Mouse (Mus musculus) splenic B cell, adult 2 months (primary cell): ENCODE measurements around the gene Abtb1.

Experiments used
- DNase-seq: peaks from one replicate; pipeline ENCODE4 v3.0.0-alpha.2; 2011; ENCODE audit warnings: low read depth, low spot score
- H3K27me3 ChIP-seq: 2 replicates; pipeline ENCODE4 v1.6.1; 2012; ENCODE audit warnings: mild to moderate bottlenecking, low read length, moderate library complexity, mixed read lengths; ENCODE audit not compliant: control insufficient read depth, poor library complexity, insufficient read depth, severe bottlenecking
- H3K36me3 ChIP-seq: 2 replicates; pipeline ENCODE4 v1.6.1; 2012; ENCODE audit warnings: mild to moderate bottlenecking, low read length, moderate library complexity, mixed read lengths; ENCODE audit not compliant: control insufficient read depth, poor library complexity, insufficient read depth, severe bottlenecking

Gene Abtb1

DNA sequence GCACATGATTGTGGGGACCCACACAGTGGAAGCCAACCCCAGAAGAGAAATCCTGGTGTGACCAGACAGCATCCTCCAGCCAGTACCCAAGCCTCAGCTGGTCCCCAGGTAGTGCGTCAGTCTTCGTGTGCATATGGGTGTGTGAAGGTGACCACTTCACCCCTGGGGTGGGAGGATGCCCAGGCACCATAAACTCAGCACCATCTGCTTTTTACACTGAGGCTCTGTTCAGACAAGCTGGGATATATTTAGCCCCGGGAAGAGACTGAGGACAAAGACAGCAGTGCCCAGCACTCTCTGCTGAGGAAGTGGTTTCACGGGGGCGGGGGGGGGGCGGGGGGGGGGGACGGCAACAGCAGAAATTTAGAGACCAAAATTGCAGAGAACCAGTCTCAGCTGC lies 30.4 kb downstream of the Abtb1 start:
- Histone ChIP-seq H3K27me3 (no peaks in the 10 kb centered on the region), H3K36me3 (no peaks in the 10 kb centered on the region)
- DNase-seq, result peak; percentile 29

DNA sequence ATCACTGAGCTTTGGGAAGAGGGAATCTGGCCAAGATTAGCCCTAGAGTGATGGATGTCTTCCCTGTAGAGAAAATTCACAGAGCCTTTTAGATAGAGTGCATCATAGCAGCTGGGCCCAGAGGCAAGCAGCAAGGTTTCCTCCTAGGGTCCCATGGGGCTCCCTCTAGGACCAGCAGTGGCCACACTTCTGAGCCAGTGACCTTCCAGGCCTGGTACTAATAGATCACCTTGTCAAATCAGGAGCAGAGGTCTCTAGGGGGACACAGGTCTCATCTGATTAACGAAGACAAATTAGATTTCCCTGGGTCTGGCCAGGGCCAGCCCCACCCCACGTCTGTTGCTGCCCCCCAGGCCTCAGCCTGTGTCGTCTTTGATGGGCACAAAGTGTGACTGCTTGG lies 31.5 kb downstream of the Abtb1 start:
- no peak for DNase-seq

DNA sequence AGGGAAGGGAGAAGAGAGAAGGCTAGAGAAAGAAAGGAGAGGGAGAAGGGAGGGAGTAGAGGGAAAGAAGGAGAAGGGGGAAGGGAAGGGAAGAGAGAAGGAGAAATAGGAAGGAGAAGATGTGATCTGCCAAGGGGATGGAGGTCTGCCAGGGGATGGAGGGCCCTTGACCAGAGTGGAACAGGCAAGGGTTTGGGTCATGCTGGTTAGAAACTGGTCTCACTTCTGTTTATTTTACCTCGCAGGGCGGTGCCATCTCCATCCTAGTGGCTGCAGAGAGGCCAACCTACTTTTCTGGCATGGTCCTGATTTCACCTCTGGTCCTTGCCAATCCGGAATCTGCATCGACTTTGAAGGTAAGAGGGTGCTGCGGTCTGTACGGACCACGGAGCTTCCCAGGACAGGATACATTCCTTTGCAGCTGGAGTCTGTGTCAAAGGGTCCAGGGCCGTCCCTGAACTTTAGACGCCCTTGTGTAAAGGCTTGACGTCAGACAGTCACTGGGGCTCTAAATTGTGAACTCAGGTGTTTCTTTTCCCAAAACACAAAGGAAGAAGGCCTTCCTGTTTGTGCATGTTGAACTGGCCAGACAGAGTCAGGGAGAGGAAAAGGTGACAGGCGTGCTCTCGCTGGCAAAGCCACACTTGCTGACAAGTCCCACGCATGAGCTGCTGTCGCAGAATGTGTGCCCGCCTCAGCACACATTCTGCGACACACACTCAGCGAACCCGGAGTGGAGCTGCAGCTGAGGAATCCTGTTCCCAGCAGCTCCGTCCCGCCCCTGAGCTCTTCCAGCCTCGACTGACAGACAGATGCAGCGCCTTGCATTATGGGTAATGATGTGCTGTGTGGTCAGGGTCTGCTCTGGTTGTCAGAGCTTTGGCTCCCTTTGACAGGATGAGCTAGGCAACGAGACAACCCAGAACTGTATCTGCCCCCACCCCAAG lies 32.4 kb downstream of the Abtb1 start:
- no peaks in the 10 kb centered on the region for H3K36me3 ChIP-seq
- no peak for DNase-seq

More for the DNA sequence above, 31.5 kb downstream of the Abtb1 start:
- Histone ChIP-seq H3K27me3 (no peaks in the 10 kb centered on the region), H3K36me3 (no peaks in the 10 kb centered on the region)

DNA sequence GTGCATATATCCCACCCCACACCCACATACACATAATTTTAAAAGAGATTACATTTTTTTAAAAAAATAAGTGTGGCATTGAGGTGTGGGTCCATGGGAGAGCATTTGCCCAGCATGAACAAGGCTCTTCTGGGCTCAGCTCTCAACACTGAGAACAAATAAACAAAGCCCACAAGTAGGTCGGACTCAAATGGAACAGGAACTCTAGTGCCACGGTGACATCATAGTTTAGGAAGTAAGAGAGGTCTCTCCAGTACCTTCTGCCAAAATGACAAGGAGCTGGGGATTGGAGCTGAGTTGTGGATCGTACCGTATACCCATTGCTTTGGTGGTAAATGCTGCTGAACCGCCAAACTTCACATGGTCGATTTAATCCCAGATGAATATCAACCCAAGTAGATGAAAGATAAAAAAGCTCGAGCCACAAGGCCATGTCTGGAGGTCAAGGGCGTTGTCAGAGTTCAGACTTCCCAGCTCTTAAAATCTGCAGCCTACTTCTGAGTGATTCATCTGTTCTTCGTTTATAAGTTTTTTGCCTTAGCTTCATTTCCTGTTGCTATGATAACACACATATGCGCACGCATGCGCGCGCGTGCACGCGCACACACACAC lies 36.7 kb downstream of the Abtb1 start:
- Histone ChIP-seq H3K36me3 (no peaks in the 10 kb centered on the region), H3K27me3 (no peaks in the 10 kb centered on the region)
- no peak for DNase-seq

More for the DNA sequence above, 32.4 kb downstream of the Abtb1 start:
- H3K27me3 ChIP-seq, result no peaks in the 10 kb centered on the region

DNA sequence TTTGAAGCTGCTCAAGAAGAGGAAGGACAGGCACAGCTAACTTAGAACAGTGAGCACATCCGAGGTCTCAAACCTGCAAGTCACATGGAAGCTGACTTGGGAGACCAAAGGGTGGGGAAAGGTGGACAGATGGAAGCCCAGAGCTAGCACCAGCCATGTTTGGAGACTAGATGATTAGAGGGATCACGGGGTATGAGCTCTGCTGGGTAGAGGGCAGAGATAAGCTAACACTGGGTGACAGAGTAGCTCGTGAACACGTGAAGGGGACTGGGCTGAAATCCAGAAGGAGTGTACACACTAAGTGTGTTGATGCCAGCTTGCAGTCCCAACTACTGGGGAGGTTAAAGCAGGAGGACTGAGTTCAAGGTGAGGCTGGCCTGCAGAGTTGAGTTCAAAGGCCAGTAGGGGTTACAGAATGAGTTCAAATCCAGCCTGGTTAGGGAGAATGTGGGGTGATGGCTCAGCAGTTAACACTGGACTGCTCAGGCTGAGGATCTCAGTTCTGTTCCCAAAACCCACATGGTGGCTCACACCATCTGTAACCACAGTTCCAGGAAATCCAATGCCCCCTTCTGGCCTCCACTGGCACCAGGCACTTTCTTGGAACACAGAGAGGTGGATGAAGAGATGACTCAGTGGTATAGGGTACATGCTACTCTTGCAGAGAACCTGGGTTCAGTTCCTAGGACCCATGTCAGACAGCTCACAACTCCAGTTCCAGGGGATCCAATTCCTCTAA lies 37.7 kb downstream of the Abtb1 start:
- no peak for DNase-seq
- Histone ChIP-seq H3K27me3 (no peaks in the 10 kb centered on the region), H3K36me3 (no peaks in the 10 kb centered on the region)

DNA sequence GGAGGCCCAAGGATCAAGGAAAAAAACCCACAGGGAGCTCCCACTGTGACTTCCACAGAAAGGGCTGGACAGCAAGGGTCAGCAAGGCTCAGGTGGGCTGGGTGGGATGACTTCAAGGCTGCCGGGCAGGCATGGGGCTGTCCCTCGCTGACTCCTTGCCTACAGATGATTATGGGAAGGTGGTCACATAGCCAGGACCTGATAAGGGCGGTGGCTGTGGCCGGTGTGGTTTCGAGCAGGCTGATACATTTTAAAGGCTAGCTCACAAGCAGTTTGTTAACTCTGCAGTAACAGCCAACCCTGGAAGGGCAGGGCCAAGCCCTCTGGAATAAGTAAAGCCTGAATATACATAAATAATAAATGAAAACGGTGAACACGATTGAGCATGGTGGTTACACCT lies 38.7 kb downstream of the Abtb1 start:
- no peaks in the 10 kb centered on the region for H3K27me3 ChIP-seq
- DNase-seq, result no peak
- H3K36me3 ChIP-seq, result no peaks in the 10 kb centered on the region

DNA sequence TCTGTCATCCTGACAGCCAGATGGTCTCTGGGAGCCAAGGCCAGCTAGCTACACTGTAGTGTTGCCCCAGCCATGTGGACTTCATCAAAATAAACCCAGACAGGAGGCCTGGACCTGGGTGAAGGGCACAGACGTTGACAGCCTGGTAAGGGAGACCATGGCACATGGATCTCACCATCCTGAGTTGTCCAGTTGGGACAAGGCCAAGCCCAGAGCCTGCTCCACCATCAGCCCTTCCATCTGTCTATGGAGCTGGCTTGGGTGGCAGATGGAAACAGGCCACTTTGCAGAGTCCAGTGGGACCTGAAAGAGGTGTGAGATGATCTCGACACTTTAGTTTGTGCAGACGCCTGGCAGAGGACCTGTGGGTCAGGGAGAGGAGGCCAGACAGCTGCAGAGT lies 41.0 kb downstream of the Abtb1 start:
- H3K36me3 ChIP-seq, result no peaks in the 10 kb centered on the region
- H3K27me3 ChIP-seq, result no peaks in the 10 kb centered on the region
- no peak for DNase-seq

DNA sequence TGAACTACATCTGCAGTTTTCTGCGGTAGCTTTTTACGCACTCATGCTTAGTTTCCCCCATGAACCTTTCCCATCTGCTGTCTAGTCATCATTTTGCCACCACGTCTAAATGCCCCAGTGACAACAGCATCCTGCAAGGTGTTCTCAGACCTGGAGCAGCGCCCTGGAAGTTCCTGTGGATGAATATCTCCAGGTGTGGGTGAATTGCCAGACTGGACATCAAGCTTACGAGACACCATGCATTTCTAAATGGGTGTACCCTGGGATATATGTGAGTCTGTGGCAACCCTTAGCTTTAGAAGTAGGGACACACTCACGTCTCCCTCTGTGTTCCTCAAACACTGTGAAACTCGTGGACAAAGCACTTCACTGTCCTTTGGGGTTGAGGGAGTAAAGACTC lies 41.6 kb downstream of the Abtb1 start:
- H3K36me3 ChIP-seq, result no peaks in the 10 kb centered on the region
- H3K27me3 ChIP-seq, result no peaks in the 10 kb centered on the region
- DNase-seq, result no peak

DNA sequence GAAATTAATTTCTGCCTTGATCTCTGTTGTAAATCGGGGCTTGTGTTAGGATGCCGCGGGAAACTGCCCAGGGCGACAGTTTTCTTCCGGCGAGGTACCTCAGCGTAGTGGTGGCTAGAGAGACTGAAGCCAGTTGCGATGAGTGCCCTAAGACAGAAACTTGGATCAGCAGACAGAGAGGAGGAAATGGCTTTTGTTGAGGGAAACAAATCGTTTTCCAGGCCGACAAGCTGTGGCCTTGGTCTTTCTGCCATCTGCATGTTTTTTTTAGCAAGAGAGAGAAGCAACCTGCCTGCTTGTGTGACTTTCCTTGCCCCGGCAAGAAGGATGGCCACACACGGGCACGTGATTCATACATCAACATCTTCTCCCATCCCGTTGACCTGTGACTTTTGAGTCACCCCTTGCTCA lies 47.2 kb downstream of the Abtb1 start:
- no peak for DNase-seq
- Histone ChIP-seq H3K27me3 (no peaks in the 10 kb centered on the region), H3K36me3 (no peaks in the 10 kb centered on the region)

DNA sequence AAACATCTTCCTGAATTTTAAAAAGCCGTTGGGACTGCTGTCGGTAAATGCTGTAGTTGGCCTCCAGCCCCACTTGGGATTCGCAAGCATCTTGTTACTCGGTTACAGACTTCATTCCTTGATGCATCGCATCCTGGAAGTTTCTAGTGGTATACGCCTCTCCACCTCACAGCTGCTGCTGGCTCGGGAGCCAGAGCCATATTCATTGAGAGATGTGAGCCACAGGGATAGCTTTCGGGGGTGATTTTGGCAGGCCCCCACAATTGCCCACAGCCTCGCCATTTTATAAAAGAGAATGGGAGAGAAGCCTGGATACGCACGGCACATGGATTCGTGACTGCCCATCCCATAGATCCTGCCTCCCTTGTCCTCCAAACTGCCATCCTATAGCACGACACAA lies 47.9 kb downstream of the Abtb1 start:
- Histone ChIP-seq H3K27me3 (no peaks in the 10 kb centered on the region), H3K36me3 (no peaks in the 10 kb centered on the region)
- no peak for DNase-seq

DNA sequence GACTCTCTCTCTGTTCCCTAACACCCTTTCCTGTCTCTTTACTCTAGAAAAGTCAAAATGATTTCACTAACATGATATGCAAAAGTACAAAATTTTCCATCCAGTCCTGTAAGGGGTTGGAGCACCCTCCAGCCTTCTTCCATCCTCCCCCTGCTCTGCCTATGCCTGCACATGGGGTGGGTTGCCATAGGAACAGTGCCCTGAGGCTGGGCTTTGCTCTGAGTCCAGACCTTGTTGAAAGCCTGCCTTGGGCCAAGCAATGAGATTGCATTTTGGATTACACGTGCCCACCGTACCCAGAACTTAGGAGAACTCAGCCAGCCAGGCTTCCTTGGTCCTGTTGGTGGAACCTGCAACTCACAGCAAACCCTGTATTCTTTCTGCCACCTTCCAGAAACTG lies 48.5 kb downstream of the Abtb1 start:
- Histone ChIP-seq H3K36me3 (no peaks in the 10 kb centered on the region), H3K27me3 (no peaks in the 10 kb centered on the region)
- DNase-seq, result no peak

DNA sequence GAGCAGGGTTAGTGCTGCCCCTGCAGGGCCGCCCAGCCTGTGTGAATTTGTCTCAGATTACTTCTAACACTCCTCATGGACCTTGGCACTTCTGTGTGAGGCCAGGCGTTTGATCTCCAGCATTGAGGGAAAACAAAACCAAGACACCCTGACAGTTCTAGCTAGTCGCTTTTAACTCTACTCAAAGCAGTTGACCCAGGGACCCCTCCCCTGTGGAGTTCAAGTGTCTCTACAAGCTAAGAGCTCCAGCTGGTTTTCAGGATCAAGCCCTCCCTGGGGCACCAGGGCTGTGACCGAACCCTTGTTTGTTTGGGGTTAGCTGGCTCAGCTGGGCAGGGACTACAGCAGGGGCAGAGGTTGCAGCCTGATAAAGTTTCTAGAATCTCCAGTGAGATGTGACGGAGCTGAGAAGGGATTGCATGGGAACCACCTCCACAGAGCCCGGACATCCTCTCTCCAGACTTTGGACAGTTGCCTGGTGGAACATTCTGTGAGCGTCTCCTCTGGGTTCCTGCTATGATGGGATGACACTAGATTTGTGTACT lies 49.6 kb downstream of the Abtb1 start:
- no peaks in the 10 kb centered on the region for H3K27me3 ChIP-seq
- no peaks in the 10 kb centered on the region for H3K36me3 ChIP-seq
- DNase-seq, result no peak

DNA sequence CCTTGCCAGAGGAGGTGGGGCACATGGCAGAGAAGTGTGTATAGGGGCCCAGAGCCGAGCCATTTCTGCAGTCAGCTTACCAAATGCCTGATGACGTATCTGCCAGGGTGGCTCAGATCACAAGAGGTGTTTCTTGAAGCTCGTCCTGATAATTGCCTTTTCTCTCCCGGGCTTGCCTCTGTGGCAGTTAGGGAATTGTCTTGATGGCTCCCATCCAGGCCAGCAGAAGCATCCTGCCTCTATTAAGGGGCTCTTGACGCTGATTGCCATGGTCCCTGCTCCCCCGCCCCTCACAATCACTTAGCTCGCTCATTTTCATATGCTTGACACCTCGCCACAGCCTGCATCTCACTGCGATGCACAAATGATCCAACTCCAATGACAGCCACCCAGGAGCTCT lies 50.5 kb downstream of the Abtb1 start:
- Histone ChIP-seq H3K36me3 (no peaks in the 10 kb centered on the region), H3K27me3 (no peaks in the 10 kb centered on the region)
- DNase-seq, result no peak

DNA sequence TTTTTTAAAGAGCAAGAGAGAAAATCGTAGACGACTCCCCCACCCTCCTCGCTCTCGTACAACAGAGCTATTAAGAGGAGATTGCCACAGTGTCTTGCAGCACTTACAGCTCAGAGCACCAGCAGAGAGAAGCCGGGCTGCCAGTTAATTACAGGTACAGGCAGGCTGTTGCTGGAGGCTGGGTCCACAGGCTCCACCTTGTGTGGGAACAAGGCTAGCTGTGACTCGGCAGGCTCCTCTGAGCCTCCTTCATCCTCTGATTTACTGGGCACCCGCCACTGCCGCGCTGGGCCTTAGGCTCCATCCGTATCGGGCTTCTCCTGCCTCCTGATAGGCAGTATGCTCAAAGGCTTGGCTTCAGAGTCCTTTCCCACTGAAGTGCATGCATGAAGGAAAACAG lies 53.6 kb downstream of the Abtb1 start:
- no peaks in the 10 kb centered on the region for H3K27me3 ChIP-seq

DNA sequence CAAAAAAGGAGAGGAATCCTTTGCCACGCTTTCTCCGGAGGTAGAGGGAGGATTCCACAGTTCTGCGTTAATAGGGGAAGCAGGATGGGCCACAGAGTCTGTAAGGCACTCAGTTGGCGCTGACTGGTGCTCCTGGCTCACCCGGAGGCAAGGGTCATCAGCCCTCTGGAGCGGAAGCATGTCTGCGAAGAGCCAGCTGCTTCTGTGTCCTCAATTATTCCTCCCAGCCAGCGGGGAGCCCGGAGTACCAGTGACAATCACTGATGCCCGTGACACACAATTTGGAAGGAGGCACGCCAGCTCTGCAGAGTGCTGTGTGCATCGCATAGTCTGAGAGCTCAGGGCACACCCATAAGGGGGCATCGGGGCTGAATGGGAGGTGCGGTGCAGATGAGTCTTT lies 54.3 kb downstream of the Abtb1 start:
- DNase-seq, result no peak
- Histone ChIP-seq H3K36me3 (no peaks in the 10 kb centered on the region), H3K27me3 (no peaks in the 10 kb centered on the region)

More for the DNA sequence above, 53.6 kb downstream of the Abtb1 start:
- no peak for DNase-seq
- H3K36me3 ChIP-seq, result no peaks in the 10 kb centered on the region
